Mouse (Mus musculus): ENCODE results near the gene Nfkbib.

Gene Nfkbib

GRCm38 (mm10) chr7:28717726-28718125 is 49.6 kb downstream of the Nfkbib start:
- DNase-seq (ENCODE audit: low spot score in 2 of 2) = no peak

GRCm38 (mm10) chr7:28716590-28717281 is 50.6 kb downstream of the Nfkbib start, which contains the start of gene Fbxo17:
TSS of gene Fbxo17 (plus strand) at chr7:28716804.
- no peak for DNase-seq (ENCODE audit: low spot score in 2 of 2)

GRCm38 (mm10) chr7:28715598-28715997 is 51.7 kb downstream of the Nfkbib start:
- DNase-seq (ENCODE audit: low spot score in 2 of 2) = no peak

GRCm38 (mm10) chr7:28714667-28715066 is 52.6 kb downstream of the Nfkbib start:
- DNase-seq (ENCODE audit: low spot score in 2 of 2) = peak; percentile 30 to 51

GRCm38 (mm10) chr7:28710962-28711361 is 56.4 kb downstream of the Nfkbib start:
- DNase-seq (ENCODE audit: low spot score in 2 of 2) = no peak

GRCm38 (mm10) chr7:28709454-28709853 is 57.9 kb downstream of the Nfkbib start:
- no peak for DNase-seq (ENCODE audit: low spot score in 2 of 2)
